Mouse (Mus musculus): Measurements from ENCODE around the gene Vmn1r43. TPM values are rescaled to one million over a fixed set of nuclear protein-coding genes. Genes with fewer than 3 reads are reported as not detected.

Gene Vmn1r43
- polyA plus RNA-seq (2012; rRNA removed), result not detected in 2 replicates

DNA sequence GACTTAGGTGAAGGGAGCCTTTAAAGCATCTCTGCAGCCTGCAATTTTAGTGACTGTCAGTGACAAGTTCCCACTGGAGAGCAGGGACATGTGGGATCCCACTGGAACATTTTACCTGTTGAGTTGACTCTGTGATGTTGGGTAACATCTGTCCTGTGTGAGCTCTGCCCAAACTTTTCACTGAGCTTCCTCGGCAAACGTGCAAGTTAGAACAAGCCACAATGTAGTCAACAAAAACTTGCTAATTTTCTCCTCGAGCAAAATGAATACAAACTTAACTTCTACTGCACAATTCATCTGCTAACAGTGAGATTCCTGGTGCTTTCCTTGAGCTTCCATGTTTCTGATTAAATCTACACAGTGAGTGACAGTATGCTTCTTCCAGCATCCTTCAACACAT is at the start of gene Vmn1r43, which contains the start of gene Vmn1r42:
TSS of gene Vmn1r43 (minus strand) at position 101 of the 400 bp plus-strand sequence.
TSS of gene Vmn1r42 (minus strand) at position 101 of the 400 bp plus-strand sequence.

DNA sequence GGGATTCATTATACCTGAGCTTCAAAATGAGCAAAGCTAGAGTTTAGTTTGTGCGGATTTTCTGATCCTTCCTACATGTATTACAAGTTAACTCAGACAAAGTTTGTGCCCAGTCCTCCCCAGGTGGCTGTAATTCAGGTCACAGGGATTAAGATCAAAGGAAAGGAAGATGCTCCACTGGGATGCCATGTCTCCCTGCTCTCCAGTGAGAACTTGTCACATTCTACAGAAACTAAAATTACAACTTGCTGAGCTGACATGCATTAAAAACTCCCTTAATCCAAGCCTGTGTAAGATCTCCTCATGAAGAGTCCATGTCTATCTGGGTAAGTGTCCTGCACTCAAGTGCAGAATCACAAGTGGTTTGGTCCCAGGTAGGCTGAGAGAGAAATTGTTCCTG is 7.1 kb upstream of the Vmn1r43 start, which contains the start of gene Vmn1r44:
TSS of gene Vmn1r44 (plus strand) at position 301 of the 400 bp plus-strand sequence.

Other genes starting within 250 kb of the Vmn1r43 start
- 1.6 and 1.7 TPM in 2 replicates for gene Txnrd3, start 232.4 kb downstream of the Vmn1r43 start, polyA plus RNA-seq (2012; rRNA removed)
- not detected in 2 replicates for gene Vmn1r40, start 168.9 kb downstream of the Vmn1r43 start, polyA plus RNA-seq (2012; rRNA removed)
- not detected in 2 replicates for gene Vmn1r41, start 135.6 kb downstream of the Vmn1r43 start, polyA plus RNA-seq (2012; rRNA removed)
- not detected in 2 replicates for gene Vmn1r42, start within 50 bp of the Vmn1r43 start, polyA plus RNA-seq (2012; rRNA removed)
- not detected in 2 replicates for gene Vmn1r44, start 7.2 kb upstream of the Vmn1r43 start, polyA plus RNA-seq (2012; rRNA removed)
- gene Vmn1r45, start 64.2 kb upstream of the Vmn1r43 start, polyA plus RNA-seq (2012; rRNA removed), result not detected in 2 replicates
- gene Vmn1r46, start 92.9 kb upstream of the Vmn1r43 start, polyA plus RNA-seq (2012; rRNA removed), result not detected in 2 replicates
- not detected in 2 replicates for gene Vmn1r47, start 139.7 kb upstream of the Vmn1r43 start, polyA plus RNA-seq (2012; rRNA removed)
- not detected in 2 replicates for gene Vmn1r48, start 160.4 kb upstream of the Vmn1r43 start, polyA plus RNA-seq (2012; rRNA removed)
- gene Vmn1r49, start 202.1 kb upstream of the Vmn1r43 start, polyA plus RNA-seq (2012; rRNA removed), result not detected in 2 replicates
- not detected in 2 replicates for gene Vmn1r50, start 225.0 kb upstream of the Vmn1r43 start, polyA plus RNA-seq (2012; rRNA removed)
- gene Vmn1r51, start 246.2 kb upstream of the Vmn1r43 start, polyA plus RNA-seq (2012; rRNA removed), result not detected in 2 replicates